Mouse (Mus musculus): ENCODE measurements around the gene Ptprcap. TPM values are rescaled to one million over a fixed set of nuclear protein-coding genes. Genes with fewer than 3 reads are reported as not detected.

The Ptprcap gene
- total RNA-seq, 2 experiments from 2014 or later = 1.2 to 1.7 TPM

- Histone ChIP-seq H3K4me3 (no peak overlapping the region), H3K27ac (peak overlapping the region; percentile 13; the same call in 1 of the 2 replicates)
- no peak for TF ChIP-seq CTCF (IDR thresholded peaks at IDR 0.05)
- intact Hi-C loops (cut with DNase I) = no loop called here
- peak; percentile 72 to 74 for DNase-seq (ENCODE audit: extremely low spot score in 1 of 2, low spot score in 2 of 2)
Observed at GRCm38 (mm10) chr19:4181892-4182291, 28.5 kb downstream of the Ptprcap start.

GRCm38 (mm10) chr19:4183689-4184088 lies 30.3 kb downstream of the Ptprcap start:
- Histone ChIP-seq H3K4me3 (no peak overlapping the region), H3K27ac (peak overlapping the region; percentile 55)
- intact Hi-C loops (cut with DNase I) = no loop called here
- DNase-seq (ENCODE audit: extremely low spot score in 1 of 2, low spot score in 2 of 2) = no peak
- no peak for TF ChIP-seq CTCF (IDR thresholded peaks at IDR 0.05)

- TF ChIP-seq CTCF (IDR thresholded peaks at IDR 0.05) = no peak
- Histone ChIP-seq H3K27ac (no peak overlapping the region), H3K4me3 (no peak overlapping the region)
- DNase-seq (ENCODE audit: extremely low spot score in 1 of 2, low spot score in 2 of 2) = no peak
- intact Hi-C loops (cut with DNase I) = no loop called here
Observed at GRCm38 (mm10) chr19:4184976-4185975, 31.9 kb downstream of the Ptprcap start.

- Histone ChIP-seq H3K27ac (no peak overlapping the region), H3K4me3 (no peak overlapping the region)
- intact Hi-C loops (cut with DNase I) = no loop called here
- DNase-seq (ENCODE audit: extremely low spot score in 1 of 2, low spot score in 2 of 2) = no peak
- TF ChIP-seq CTCF (IDR thresholded peaks at IDR 0.05) = no peak
Observed at GRCm38 (mm10) chr19:4187303-4187702, 33.9 kb downstream of the Ptprcap start.

GRCm38 (mm10) chr19:4189051-4189620 lies 35.7 kb downstream of the Ptprcap start:
- DNase-seq (ENCODE audit: extremely low spot score in 1 of 2, low spot score in 2 of 2) = no peak

GRCm38 (mm10) chr19:4190831-4191334 lies 37.5 kb downstream of the Ptprcap start, which contains the start of gene Tbc1d10c:
Gene Tbc1d10c (minus strand): TSS chr19:4191284.
- H3K27ac ChIP-seq = peak within 1 kb of the TSS; percentile 98
- TF ChIP-seq CTCF (IDR thresholded peaks at IDR 0.05) = no peak
- intact Hi-C loops (cut with DNase I) = no loop called here

More at GRCm38 (mm10) chr19:4189051-4189620, 35.7 kb downstream of the Ptprcap start:
- TF ChIP-seq CTCF (IDR thresholded peaks at IDR 0.05) = no peak
- intact Hi-C loops (cut with DNase I) = no loop called here
- Histone ChIP-seq H3K4me3 (no peak overlapping the region), H3K27ac (no peak overlapping the region)

GRCm38 (mm10) chr19:4191528-4192250 lies 38.3 kb downstream of the Ptprcap start, which contains the start of gene Ppp1ca:
Gene Ppp1ca (plus strand): TSS chr19:4192065.
- Histone ChIP-seq H3K27ac (peak within 1 kb of the TSS; percentile 98), H3K4me3 (peak within 1 kb of the TSS; percentile 97)
- DNase-seq (ENCODE audit: extremely low spot score in 1 of 2, low spot score in 2 of 2) = peak; percentile 92 to 96
- intact Hi-C loops (cut with DNase I) = loop anchor here (1.0 kb wide), 1 partner anchor 22 kb away; no protein-coding TSS in a partner anchor
- peak; percentile 81 for TF ChIP-seq CTCF (IDR thresholded peaks at IDR 0.05)

More at GRCm38 (mm10) chr19:4190831-4191334, 37.5 kb downstream of the Ptprcap start, which contains the start of gene Tbc1d10c:
- no peak for DNase-seq (ENCODE audit: extremely low spot score in 1 of 2, low spot score in 2 of 2)
- H3K4me3 ChIP-seq = peak within 1 kb of the TSS; percentile 97

GRCm38 (mm10) chr19:4192251-4192985 lies 39.0 kb downstream of the Ptprcap start:
- no peak for DNase-seq (ENCODE audit: extremely low spot score in 1 of 2, low spot score in 2 of 2)
- Histone ChIP-seq H3K4me3 (peak overlapping the region; percentile 97), H3K27ac (peak overlapping the region; percentile 98)
- intact Hi-C loops (cut with DNase I) = loop anchor here (1.0 kb wide), 1 partner anchor 23 kb away; no protein-coding TSS in a partner anchor
- TF ChIP-seq CTCF (IDR thresholded peaks at IDR 0.05) = no peak

GRCm38 (mm10) chr19:4193129-4193528 lies 39.7 kb downstream of the Ptprcap start:
- Histone ChIP-seq H3K27ac (peak overlapping the region; percentile 98), H3K4me3 (peak overlapping the region; percentile 97)
- no peak for TF ChIP-seq CTCF (IDR thresholded peaks at IDR 0.05)
- intact Hi-C loops (cut with DNase I) = no loop called here
- no peak for DNase-seq (ENCODE audit: extremely low spot score in 1 of 2, low spot score in 2 of 2)

GRCm38 (mm10) chr19:4194021-4194724 lies 40.8 kb downstream of the Ptprcap start:
- Histone ChIP-seq H3K27ac (no peak overlapping the region), H3K4me3 (no peak overlapping the region)
- intact Hi-C loops (cut with DNase I) = no loop called here
- no peak for TF ChIP-seq CTCF (IDR thresholded peaks at IDR 0.05)
- DNase-seq (ENCODE audit: extremely low spot score in 1 of 2, low spot score in 2 of 2) = no peak

Measured in left cerebral cortex, adult 2 months (tissue).